Mouse (Mus musculus): ENCODE measurements around the gene Fam229a.
"Not testable (repeated sequence)": the region's sequence is repeated elsewhere in the genome, so short reads cannot be mapped to it uniquely, and the experiment has no call there.

Fam229a gene

DNA sequence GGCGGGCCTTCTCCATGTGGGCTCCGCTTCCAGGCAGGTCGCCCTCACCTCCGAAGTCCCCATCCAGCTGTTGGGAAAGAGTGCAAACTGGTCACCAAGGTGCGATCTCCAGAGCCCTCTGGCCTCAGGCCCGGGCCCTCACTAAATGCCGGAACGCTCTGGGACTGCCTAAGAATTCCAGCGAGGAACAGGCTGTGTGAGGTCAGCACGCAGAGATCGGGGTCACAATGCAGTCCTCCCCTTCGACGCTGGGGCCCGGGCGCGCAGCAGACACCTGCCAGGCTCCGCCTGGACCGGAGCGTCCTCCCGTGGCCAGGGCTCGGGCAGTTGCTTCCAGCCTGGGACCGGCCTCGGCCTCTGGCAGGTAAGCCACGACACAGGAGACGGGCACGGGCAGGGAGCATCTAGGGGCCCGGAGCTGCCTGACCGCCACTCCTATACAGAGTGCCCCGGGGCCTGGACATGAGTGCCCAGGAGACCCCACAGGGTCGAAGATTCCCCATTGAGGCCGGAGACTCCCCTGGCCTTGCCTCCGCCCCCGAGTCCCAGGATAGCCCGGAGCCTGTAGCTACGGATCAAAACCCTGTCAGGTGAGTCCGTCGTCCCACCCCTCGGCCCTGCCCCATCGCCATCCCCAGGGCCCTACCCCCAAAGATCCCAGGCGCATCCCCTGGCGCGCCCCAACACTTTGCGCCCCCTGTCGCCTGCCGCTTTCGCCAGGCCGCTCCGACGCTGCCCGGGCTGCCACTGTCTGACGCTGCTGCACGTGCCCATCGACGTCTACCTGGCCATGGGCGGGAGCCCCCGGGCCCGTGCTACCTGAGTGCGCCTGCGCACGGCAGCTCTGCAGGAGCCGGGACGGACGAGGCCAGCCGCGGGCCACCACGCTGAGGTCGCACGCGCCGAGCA, at the start of gene Fam229a, which contains the start of gene Tssk3:
Gene Fam229a, plus strand, starts transcription at position 219 of the 909 bp plus-strand sequence.
Gene Tssk3, minus strand, starts transcription at position 51 of the 909 bp plus-strand sequence.
- no peak for DNase-seq

DNA sequence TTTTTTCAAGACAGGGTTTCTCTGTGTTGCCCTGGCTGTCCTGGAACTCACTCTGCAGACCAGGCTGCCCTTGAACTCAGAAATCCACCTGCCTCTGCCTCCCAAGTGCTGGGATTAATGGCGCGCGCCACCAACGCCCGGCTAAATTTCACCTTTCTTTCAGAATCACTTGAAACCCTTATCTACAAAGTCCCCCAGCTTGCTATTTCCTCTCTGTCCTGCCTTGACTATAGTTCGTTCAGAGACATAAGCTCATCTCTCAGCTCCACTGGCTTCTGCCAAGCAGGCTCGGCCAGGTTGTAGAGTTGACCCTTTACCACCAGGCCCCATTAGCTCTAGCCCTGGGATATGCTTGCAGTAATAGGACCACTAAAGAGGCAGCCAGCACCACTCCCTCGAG, 43.6 kb upstream of the Fam229a start:
- DNase-seq, result no peak

DNA sequence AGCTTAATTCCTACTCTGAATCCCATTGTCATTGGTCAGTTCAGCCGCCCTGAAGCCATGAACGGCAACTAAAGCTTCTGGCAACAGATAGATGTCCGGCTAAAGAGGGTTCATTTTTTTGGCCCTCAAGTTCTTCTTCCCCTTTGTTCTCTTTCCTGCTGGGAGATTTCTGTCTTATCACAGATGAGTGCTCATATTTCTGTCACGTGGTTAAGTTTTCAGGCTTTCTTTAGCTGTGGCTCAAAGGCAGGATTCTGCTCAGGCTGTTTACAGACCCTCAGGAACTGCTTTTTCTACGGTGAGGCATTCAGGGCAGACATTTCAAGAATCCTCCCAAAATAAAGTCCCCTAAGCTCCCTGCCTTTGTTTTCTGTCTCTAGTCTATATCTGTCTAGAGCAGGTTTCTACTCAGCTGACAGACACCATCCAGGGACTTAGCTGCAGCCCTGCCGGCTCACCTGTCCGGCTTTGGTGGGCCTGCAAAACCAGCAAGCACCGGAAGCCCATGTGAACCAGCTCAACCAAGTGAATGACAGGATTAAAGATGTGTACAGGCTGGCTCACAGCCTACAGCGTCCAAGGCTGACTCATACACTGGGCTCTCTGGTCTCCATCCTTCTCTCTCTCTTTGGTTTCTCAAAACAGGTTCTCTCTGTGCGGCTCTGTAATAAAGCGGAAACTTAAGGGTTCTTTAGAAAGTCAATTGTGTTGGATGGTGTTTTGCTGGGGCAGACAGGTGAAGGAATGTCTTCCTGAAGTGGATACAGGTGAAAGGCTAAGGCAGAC, 43.0 kb upstream of the Fam229a start:
- DNase-seq, result no peak

DNA sequence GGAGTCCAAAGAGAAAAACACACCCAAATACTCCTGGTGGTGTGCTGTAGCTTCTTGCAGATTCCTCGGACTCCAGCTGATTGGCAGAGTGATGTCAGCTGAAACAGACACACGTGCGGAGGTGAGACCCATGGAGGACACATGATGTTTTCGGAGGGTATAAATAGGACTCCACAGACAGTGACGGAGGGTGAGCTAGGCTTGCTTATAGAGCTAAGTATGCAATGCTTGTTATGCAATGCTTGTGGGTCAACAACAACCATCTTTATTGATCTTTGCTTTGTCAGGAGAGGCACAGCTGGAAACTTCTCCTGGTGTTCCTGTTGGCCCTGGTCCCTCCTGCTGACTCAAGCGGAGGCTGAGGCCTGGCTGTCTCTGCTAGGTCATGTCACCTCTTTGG, 42.3 kb upstream of the Fam229a start:
- DNase-seq, result no peak

DNA sequence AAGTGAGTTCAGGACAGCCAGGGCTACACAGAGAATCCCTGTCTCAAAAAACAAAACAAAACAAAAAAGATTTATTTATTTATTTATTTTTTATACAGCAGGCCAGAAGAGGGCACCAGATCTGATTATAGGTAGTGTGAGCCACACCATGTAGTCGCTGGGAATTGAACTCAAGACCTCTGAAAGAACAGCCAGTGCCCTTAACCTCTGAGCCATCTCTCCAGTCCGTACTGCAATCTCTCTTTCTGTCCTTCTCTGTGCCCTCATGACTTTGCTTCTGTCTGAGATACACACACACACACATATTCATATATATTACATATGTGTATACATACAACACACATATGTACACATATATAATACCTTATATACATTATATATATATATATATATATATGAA, 40.1 kb upstream of the Fam229a start:
- no peak for DNase-seq

DNA sequence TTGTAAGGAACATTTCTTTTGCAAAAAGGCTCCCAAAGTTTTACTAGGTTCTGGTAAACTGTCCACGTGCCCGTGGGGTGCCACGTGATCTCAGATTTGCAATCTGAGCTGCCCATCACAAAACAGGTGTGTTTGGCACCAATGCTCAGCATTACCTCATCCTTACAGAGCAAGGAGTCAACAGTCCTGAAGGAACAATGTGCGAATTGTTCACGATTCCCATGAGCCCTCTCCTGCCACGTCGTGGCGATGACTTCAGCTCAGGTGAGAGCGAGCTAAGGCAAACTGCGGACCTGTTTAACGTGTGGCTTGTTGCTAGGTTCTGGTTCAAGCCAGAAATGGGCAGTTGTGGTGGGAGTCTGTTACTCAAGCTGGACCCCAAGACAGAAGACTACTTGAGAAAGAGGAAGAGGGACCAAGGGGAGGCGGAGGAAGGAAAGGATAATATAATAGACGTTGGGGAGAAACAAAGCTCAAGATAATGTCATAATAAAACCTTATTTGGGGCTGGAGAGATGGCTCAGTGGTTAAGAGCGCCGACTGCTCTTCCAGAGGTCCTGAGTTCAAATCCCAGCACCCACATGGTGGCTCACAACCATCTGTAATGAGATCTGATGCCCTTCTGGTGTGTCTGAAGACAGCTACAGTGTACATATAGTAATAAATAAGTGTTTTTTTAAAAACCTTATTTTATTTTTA, 39.4 kb upstream of the Fam229a start:
- no peak for DNase-seq

DNA sequence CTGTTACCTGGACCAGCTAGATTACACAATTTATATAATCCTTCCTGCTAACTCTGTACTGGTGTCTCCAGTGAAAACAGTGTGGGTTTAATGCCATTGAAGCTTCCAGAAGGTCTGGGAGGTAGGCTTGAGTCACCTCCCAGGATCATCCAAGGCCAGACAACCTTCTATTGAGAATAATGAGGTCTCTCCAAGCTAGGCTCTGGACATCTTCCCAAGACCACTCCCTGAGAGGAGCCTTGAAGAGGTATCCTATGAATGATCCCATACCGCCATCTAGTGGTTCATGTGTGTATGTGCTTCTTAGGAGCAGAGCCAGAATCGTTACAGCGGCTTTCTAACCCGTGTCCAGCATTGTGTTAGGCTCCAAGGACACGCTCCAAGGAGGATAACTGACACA, 35.7 kb upstream of the Fam229a start:
- DNase-seq, result peak; percentile 62

DNA sequence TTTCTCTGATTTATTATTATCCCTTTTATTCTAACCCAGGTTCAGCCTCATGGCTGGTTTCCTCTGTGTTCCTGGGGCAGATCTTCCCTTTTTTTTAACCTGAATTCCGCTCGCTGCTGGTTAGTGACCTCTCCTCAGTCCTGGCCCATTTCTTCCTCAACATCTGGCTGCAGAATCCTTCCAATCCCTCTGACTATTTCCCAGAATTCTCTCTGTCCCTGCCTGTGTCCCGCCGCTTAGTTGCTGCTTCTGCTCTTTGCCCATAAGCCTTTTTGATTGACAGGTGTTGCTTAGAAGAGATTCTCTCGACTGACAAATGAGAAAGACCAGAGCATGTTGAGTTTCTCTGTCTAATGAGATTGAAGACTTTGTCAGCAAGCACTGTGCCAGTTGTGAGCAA, 34.9 kb upstream of the Fam229a start:
- no peak for DNase-seq

DNA sequence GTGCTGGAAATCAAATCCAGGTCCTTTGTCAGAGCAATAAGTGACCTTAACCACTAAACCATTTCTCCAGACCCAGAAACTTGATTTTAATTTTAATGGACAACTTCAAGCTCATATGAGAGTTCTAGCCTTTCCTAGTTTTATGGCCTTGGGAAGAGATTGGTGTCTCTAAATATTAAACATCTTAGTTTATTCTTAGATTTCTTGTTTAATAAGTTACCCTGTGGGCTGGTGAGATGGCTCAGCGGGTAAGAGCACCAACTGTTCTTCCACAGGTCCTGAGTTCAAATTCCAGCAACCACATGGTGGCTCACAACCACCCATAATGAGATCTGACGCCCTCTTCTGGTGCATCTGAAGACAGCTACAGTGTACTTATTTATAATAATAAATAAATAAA, 33.7 kb upstream of the Fam229a start:
- DNase-seq, result not testable (repeated sequence)

DNA sequence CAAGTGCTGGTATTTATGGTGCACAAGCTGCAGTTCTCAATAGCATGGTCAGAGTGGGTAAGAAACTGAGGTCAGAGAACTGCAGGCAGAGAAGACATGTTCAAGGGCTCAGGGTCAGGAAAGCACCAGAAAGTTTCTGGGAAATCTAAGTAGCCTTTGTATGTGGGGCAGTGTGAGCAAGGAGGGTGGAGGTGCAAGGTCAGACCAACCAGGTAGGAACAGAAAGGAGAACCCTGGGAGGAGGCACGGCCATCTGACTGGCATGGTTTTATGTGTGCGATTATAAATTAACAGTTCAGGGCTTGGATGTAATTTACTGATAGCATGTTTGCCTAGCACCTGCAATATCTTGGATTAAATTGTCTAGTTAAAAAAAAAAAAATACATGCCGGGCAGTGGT, 31.3 kb upstream of the Fam229a start:
- DNase-seq, result no peak

DNA sequence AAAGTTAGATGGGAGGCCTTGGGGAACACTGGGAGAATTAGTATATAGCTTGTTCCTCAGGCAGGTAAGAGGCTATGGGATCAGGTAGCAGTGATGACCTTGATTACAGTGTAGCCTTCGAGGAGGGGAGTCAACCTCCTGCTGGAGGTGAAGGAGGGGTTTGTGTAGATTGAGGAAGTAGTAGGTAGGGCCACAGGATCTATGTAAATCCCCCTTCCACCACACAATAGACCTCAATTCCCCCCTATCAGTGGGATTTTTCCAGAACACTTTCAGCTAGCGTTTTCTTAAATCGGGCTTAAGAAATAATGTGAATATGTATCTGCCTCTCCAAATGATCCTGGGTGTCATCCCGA, 30.2 kb upstream of the Fam229a start:
- DNase-seq, result no peak

DNA sequence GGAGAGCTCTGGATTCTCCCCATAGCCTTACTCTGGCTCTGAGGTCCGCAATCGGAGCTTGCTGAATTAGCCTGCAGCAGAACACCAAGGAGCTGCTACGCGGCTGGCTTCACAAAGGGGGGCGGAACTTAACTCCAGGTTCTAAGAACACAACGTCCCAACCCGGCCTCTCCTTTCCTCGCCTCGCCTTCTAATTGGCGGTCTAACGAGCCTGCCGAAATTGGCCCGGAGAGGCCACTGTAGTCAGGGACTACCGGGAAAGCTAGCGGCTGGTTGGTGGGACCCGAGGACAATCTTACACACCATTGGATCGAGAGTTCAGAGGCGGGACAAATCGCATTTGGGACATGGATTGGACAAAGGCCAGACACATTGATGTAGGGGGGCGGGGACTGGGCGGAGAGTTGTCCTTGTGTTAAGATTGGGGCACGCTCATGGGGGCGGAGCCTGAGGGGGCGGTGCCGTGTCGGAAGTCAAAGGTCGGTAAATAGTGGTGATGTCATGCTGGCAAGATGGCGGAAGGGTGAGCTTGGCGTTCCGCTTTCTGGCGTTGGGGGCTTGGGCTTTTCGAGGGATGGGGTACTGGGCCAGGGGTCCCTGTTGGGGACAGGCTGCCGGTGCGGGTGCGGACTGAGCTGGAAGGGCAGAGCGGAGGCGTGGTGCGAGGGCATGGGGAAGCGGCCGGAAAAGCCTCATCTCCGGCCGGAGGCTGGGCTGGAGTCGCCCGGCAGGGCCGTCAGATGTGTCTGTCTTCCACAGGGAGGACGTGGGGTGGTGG, 29.6 kb upstream of the Fam229a start, which contains the start of gene Bsdc1:
Gene Bsdc1, plus strand, starts transcription at position 399 of the 778 bp plus-strand sequence.
- DNase-seq, result peak; percentile 100

DNA sequence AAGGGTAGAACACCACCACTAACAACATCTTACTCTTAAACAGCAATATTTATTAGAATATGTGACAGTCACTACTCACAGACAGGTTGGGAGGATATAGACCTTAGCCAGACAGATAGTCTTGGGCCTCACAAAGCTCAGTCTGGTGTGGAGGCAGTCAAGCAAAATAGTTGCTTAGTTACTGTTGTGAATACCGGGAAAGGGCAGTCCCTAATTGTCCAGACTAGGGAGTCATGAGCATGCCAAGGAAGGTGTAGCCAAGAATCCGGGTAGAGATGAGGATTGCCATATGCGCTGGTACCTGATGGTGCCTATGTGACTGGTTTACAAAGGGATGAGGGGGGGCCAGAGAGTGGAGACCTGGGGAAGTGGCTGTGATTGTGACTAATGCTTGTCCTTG, 28.9 kb upstream of the Fam229a start:
- DNase-seq, result no peak

DNA sequence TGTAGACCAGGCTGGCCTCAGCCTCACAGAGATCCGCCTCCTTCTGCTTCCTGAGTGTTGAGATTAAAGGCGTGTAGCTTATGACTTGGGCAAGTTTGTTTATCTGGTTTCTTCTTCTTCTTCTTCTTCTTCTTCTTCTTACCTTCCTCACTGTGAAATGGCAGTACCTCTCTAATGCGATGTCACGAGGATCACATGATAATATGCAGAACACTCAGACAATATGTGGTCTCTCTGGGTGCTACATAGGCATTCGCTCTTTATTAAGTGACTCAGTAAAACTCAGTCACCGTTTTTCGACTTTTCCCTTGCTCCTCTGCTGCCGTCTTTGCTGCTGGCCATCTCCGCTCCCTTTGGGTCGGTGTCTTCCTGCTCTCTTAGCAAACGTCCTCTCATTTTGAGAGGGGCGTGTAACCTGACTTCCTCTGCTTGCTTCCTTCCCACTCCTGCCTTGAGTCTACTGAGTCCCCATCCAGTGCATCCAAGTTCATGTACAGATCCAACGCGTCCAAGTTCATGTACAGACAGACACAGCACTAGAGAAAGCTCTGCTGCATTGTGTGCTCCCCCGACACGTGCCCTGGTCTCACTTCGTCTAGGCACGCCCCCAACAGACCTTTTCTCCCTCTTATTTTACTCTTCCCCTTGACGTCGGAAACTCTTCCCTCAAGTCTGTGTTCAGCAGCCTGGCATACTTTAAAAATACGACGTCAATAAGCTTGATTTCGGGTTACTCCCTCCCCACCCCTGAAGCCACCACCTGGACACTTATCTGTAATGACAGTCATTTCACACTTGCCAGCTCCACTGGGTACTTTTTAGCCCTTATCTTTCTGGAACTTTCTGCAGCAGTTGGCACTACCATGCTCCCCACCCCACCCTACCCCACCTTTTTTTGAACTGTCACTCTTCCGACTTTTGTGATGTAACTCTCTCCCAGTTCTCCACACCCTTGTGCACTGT, 27.6 kb upstream of the Fam229a start:
- no peak for DNase-seq

DNA sequence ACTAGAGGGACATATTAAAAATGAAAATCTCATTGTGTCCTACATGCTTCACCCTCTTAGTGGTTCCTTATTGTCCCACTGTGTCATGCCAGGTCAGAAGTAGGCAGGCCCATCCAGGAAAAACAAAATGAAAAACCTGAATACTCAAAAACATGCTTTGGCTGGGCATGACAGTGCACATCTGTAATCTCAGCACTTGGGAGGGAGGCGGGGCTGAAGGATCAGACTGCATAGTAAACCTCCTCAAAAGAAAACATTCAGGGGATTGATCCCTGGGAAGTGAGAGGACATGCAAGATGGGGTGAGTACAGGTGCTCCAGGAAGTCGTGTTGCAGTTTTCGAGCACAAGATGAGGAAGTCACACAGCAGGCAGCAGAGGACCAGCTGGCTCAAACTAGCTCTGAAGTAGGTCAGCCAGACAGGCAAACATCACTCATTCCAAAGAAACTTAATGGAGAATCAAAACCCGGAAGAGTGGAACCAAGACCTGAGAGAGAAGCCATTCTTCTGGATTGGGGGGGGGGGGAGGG, 26.6 kb upstream of the Fam229a start:
- DNase-seq, result no peak

DNA sequence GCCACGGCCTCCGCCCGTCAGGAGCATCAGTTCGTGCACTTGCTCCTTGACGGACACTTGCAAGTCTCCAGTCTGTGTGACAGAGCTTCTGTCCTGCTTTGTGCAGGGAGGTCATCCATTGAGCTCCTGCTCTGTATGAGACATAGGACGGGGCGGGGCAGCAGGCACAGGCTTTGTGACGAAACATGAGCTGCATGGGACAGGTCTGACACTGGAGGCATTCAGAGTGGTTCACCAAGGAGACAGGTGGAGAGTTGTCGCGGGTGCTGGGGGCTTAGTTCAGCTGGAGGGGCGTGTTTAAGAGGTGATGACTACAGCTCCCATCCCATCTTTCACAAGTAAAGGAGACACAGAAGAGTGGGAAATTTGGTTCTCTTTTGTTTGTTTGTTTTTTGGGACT, 14.9 kb upstream of the Fam229a start:
- DNase-seq, result no peak

DNA sequence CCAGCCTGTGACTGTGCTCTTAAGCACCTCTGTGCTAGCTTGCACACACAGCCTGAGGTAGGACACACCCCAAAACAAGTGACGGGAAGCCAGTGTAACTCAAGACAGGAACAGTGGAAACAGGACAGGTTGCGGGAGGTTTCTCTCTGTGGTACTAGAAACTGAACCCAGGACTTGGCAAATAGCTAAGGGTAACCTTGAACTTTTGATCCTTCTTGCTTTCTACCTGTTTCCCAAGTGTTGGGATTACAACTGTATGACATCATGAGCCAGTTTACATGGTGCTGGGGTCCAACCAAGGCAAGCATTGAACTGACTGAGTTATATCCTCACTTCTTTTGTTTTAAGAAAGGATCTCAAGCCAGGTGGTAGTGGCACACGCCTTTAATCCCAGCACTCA, 11.1 kb upstream of the Fam229a start:
- no peak for DNase-seq

DNA sequence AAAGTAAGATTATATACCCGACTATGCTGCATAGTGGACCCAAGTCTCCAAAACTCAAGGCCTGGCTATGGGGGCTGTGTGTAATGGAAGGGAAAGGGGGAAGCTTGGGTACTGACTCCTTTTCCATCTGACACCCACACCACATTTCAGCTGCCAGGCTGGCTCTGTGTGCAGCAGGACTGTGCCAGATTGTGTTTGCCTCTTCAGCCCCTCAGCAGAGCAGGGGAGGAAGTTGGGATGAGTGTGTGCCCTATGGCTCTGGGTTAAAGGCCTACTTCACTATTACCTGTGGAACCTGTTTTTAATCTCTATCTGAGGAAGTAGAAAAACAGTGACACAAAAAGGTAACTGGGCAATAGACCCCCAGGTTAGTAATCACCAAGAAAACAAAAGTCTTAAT, 9.9 kb upstream of the Fam229a start:
- no peak for DNase-seq

DNA sequence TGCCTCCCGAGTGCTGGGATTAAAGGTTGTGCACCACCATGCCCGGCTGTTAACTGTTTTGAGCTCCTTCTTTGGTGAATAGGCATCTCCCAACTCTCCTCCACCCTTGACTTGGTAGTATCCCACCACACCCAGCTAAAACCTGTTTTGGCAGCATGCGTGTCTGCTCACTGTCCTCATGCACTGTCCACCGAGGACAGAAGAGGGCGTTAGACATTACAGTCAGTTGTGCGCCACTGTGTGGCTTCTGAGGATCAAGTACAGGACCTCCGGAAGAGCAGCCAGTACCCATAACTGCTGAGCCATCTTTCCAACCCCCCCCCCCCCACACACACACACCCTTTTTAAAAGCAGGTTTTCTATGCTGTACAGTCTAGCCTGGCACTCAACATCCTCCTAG, 3.7 kb downstream of the Fam229a start:
- DNase-seq, result no peak

DNA sequence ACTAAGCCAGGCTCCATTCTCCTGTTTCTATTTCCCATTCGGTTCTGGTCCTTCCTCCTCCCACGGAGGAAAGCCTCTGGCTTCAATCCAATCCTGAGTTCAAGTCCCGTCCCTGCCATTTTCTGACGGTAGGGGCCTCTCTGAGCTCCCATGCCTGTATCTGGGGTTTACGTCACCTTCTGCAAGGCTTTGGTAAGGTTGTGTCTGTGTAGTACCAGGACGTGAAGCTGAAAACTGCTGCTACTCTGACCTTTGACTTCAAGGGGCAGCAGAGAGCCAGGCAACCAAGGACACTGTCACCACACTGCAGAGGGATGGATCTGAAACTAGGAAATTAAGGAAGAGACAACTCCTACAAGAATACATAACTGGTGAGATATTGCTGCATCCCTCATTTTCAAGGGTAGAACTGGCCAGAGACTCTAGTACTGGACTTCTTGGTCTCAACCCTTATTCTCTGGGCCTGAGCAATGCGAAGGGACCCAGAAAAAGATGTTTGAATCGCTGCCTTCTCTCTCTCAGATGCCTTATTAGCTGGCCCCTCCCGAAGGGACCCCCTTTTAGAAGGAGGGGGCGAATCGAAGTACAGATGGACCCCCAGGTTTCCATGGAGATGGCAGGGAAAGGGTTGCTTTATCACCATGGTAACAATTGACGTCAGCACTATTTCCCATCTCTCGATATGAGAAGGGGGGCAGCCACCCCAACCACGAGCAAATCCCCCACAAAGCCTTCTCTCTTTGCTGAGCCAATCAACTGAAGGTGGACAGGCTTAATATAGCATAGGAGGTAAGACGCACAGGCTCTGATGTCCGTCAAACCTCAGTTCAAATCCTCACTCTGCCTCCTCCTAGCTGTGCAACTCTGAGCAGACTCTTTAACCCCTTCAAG, 4.9 kb downstream of the Fam229a start:
- no peak for DNase-seq
